ENCODE assay signal across 8 mouse cellular contexts in genomic region chr15:97992712-97993286, GRCm38 (mm10). TPM values are rescaled to one million over a fixed set of nuclear protein-coding genes. Genes with fewer than 3 reads are reported as not detected.
A peak's percentile ranks its signal among the peaks of the same experiment; 100 is the strongest.
DNase-seq lines count a peak whose midpoint lies in the region; TF ChIP-seq lines count a peak whose summit lies in the region.

No protein-coding gene starts in this region.

- H3K36me3 ChIP-seq in hindbrain, embryonic 10.5 days: peaks cover 83% of the 10 kb centered on the region

- TF ChIP-seq CTCF in lung, adult 2 months (IDR thresholded peaks at IDR 0.05; ENCODE audit: insufficient read depth, low read length): no peak

- peak overlapping the region; percentile 40 for H3K4me3 ChIP-seq in hindbrain, embryonic 10.5 days
- no peak overlapping the region for H3K4me3 ChIP-seq in lung, adult 2 months (replicated peaks; ENCODE audit: extremely low read depth, low read depth, low read length)

- H3K9me3 ChIP-seq in hindbrain, embryonic 10.5 days: no peaks in the 10 kb centered on the region

- H3K27ac ChIP-seq in hindbrain, embryonic 10.5 days: peak overlapping the region; percentile 97

- peaks cover 70% of the 10 kb centered on the region for H3K4me1 ChIP-seq in hindbrain, embryonic 10.5 days (replicated peaks)
- no peaks in the 10 kb centered on the region for H3K4me1 ChIP-seq in lung, adult 2 months (ENCODE audit: control insufficient read depth, insufficient read depth, low read length)

- no peaks in the 10 kb centered on the region for H3K27me3 ChIP-seq in hindbrain, embryonic 10.5 days (ENCODE audit: insufficient read depth, poor library complexity, severe bottlenecking)

- DNase-seq in MN1 (ENCODE audit: low spot score): peak; percentile 98
- DNase-seq in cerebellum, adult 9-11 months: peak; percentile 70
- peak; percentile 69 to 85 for DNase-seq in frontal cortex, adult 2 months (ENCODE audit: extremely low spot score in 1 of 2, low spot score in 1 of 2)
- DNase-seq in hindbrain, embryonic 10.5 days (ENCODE audit: low spot score): peak; percentile 92
- DNase-seq in layer of hippocampus, adult 8-10 months (ENCODE audit: low spot score in 2 of 2): peak; percentile 75 to 78
- DNase-seq in lung, adult 2 months: peak; percentile 51
- DNase-seq in ovary, adult 18-20 months (ENCODE audit: low spot score): peak; percentile 74
- DNase-seq in thymus, adult 18-20 months: peak; percentile 36 to 59

- 3% methylated on average over 18 of the region's 18 CpGs for WGBS in hindbrain, embryonic 10.5 days
- WGBS in lung, adult 2 months: 12% methylated on average over 18 of the region's 18 CpGs

- TF ChIP-seq POLR2A in lung, adult 2 months (IDR thresholded peaks at IDR 0.05; ENCODE audit: borderline replicate concordance, extremely low read depth, low read depth, low read length): no peak

RNA-seq across cellular contexts. Expression of gene Col2a1, which starts 11.7 kb away (rescaled TPM):
- 1.8 and 2.0 TPM in 2 replicates for polyA plus RNA-seq in frontal cortex, adult 2 months (2012; rRNA removed)
- polyA plus RNA-seq in hindbrain, embryonic 10.5 days (2016; fragmentation: Nextera tagmentation; extraction: Ambion mirVana): 196 and 224 TPM in 2 replicates
- 1 to 10 TPM; 1.2 to 2.8 (median 1.9) TPM for total RNA-seq in layer of hippocampus, adult 8-10 months (2022)
- 0.14 and 0.51 TPM in 2 replicates for polyA plus RNA-seq in lung, adult 2 months (2012; rRNA removed)

RNA-seq across cellular contexts. Expression of gene Tmem106c, which starts 28.8 kb away (rescaled TPM):
- 50.6 and 56.1 TPM in 2 replicates for polyA plus RNA-seq in frontal cortex, adult 2 months (2012; rRNA removed)
- polyA plus RNA-seq in hindbrain, embryonic 10.5 days (2016; fragmentation: Nextera tagmentation; extraction: Ambion mirVana): 58.9 and 64.5 TPM in 2 replicates
- 10 to 100 TPM; 32.1 to 41.9 (median 39.0) TPM for total RNA-seq in layer of hippocampus, adult 8-10 months (2022)
- polyA plus RNA-seq in lung, adult 2 months (2012; rRNA removed): 25.8 and 34.2 TPM in 2 replicates

Comparison
In these comparisons a context has a peak if more than half of its experiments do, and no peak if none do; other contexts are left out.
1. DNase-seq: peak in every context shown above with its lines; median percentile 98 in MN1; 92 in hindbrain, embryonic 10.5 days; 77 in frontal cortex, adult 2 months; 76 in layer of hippocampus, adult 8-10 months; 74 in ovary, adult 18-20 months; 70 in cerebellum, adult 9-11 months; 51 in lung, adult 2 months; 48 in thymus, adult 18-20 months.
2. RNA of gene Col2a1, which starts 11.7 kb away (polyA plus RNA-seq): 196 to 224 TPM in hindbrain, embryonic 10.5 days; 1.8 to 2.0 TPM in frontal cortex, adult 2 months and 0.14 to 0.51 TPM in lung, adult 2 months; every median in the first group is over 10 times any median in the second.